Mouse (Mus musculus) 3T3-L1 (cell line): ENCODE measurements at regions not wholly inside any gene's neighbourhood (a gene's known extent, or its start where the extent isn't known, plus 50 kb on each side); places are given as distances from the start of the nearest gene placed in this dataset.
A peak's percentile ranks its signal among the peaks of the same experiment; 100 is the strongest.

Source experiments
- DNase-seq: peaks from one replicate; pipeline ENCODE4 v3.0.0-alpha.2; 2015; ENCODE audit warnings: low read depth, low spot score

DNA sequence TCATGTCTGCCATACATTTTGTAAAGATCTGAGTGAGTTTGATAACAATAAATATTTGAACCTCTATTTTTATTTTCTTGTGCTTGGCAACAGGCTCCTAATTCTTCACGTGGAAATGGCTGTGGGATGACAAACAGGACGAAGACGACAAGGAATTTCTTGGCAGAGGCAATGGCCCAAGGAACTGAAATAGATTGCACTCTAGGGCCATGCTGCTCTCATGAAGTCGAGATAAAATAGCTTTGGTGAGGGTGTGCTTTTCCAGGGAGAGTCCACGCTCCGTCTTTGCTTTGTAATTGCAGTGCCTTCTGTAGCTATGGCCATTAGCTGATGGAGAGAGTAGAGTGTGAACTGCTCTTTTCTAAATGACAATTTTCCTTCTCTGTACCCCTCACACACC lies 50.9 kb upstream of the 1810046K07Rik start:
- no peak for DNase-seq

DNA sequence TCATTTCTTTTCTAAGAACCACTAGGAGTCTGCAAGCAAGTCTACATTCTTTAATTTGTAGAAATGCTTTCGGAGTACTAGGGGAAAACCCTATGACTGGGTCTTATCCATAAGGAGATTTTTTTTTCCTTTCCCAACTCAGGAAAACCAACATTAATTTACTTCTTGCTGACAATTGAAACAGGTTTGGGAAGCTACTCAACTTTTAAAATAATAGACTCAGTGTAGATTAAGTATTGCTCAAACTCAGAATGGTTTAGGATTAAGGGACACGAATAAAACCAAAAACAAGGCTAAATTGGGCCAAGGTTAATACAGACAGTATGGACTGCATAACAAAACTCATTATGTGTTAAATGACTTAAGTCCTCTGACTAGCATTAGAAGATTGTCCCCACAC lies 65.2 kb upstream of the 1810046K07Rik start:
- peak; percentile 75 for DNase-seq

DNA sequence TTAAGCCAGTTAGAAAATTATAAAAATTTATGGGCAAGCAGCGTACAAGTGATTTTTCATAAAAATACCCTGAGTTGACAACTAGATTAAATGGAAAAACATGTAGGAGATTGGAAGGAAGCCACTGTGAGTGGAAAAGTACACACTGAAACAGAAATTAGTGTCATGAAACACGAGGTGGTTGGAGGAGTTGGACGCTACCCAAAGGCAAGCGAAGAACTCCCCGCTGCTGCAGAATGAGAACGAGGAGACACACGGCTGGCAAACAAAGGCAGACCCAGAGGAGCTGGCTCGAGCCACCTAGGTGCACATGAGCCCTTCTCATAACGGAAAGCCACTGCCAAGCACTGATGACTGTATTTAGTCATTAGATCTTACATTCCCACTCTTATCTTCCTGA lies 65.7 kb upstream of the 1810046K07Rik start:
- peak; percentile 92 for DNase-seq

DNA sequence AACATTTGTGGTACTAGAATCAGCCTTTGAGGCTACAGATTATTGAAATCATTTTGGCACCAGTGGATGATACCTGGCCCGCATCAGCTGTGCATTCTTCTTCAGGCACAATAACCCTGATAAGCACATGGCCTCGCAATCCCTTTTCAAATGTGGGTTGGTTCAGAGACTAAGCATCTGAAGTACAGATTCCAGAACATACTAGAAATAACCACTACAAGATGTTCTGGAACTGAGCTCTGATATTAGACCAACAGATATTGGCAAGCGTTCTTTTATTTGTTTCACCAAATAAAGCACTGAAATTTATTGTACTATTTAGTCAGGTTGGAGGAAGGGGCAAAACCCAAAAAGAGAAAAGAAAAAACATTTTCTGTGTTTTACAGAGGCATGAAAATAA lies 68.1 kb upstream of the 1810046K07Rik start:
- DNase-seq, result peak; percentile 46

DNA sequence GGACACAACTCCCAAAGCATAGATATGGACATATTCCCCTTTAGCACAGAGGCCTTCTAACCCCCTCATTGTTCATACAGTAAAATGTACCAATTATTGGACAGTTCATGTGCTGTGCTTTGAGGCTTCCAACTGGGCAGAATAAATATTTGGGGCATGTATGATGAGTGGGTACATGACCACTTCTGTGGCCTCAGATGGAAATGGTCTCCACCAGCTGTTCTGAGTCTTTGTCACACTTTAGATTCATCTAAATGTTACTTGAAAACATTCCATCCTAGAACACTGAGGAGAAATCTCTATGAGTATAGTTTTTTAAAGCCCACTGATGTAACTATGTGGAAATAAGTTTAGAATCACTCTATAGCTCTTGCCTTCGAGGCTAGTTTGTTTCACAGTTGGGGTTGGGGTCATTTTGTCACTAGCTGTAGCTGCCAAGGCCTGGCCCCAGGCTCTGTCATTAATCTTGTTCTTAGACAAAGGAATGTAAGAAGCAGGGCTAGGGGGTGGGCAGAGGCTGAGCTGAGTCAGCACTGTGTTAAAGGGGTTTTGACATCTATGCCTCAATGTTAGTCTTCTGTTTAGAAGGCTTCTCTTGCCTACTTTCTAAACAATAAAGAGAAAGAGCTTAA lies 69.0 kb upstream of the 1810046K07Rik start:
- peak; percentile 97 for DNase-seq

DNA sequence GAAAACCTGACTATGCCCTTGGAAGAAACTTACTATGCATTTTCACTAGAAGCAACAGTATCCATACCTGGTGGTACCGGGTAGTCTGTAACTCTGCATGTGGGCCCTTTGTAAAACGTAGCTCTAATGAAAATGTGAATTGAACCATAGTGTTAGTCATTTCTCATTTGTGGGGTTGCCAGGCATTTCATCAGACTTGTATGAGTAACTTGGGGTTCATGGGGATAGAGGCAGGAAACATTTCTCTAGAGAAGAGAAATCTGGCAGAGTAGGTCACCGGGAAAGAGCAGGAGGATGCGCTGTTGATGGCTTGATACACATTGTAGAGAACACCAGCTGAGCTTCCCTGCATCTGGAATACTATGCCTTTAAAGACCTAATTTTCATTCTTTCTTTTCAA lies 70.2 kb upstream of the 1810046K07Rik start:
- DNase-seq, result peak; percentile 89

DNA sequence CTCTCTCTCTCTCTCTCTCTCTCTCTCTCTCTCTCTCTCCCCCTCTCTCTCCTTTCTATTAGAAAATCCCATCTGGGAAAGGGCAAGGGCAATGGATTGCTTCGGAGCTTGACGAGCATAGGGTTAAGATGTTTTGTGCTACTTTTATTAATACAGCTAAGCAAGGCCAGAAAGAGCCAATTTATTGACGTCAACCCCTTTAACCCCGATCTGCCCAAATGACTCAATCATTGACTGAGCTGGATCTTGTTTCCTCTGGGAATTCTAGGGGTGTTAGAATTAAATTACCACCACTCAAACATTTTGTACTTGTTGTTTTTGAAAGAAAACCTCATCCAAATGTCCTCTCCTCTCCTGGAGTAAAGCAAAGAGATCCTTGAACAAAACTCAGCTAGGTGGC lies 70.6 kb upstream of the 1810046K07Rik start:
- DNase-seq, result peak; percentile 49

DNA sequence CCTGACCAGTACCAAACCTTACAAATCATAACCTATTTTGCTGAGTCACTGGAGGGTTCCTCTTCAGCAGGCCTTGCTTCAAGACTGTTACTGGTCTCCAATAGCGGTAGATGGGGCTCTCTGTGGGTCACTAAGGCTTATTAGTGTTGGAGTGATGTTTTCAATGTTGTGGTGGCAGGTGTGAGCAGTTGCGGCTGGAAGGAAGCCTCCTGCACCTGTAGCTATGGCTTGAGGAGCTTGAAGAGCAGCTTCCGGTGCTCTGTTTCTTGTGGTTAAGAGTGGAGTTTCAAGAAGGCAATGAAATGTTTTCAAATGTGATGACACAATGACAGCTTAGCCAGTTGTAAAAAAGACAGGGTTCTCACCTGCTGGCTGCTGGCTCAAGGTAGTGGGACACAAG lies 73.1 kb upstream of the 1810046K07Rik start:
- no peak for DNase-seq

DNA sequence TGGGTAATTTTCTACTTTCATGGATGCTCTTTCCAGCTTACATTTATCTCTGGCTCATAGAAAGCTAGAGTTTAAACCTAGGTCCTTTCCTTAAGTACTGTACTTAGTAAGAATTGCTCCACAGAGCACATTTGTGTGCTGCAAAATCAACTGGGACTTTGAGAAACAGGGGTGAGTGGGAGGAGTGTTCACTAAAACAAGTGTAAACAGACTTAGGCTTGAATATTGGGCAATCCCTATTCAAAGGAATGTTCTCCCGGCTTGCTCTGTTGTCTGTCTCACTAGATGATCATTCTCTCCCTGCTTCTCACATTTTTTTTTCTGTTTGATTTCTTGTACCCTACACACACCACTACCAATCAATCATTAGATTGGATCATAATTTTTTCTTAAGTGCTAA lies 79.3 kb upstream of the 1810046K07Rik start:
- DNase-seq, result peak; percentile 47

DNA sequence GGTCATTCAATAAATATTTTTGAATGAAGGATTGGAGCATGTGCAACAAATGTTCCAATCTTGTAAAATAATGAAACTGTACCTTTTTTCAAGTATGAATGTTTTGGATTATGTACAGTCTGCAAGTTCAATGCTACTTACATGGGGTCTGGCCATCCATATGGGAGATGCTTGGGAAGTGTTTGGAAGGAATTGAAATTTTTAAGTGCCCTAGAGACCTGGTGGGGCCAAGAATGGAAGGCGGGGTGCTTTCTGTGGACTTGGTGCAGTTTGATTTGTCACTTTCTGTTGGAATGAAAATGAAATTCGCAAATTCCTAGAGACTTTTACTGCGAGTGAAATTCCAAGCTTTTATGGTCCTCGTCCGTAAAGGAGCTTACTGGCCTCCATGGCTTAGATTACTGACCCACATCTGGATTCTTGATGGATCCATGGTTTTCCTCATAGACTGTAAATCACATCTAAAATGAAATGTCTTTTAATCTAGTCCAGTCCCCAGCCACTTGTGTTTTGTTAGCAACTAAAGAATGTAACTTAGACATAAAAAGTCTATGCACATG lies 90.3 kb upstream of the 1810046K07Rik start:
- no peak for DNase-seq

DNA sequence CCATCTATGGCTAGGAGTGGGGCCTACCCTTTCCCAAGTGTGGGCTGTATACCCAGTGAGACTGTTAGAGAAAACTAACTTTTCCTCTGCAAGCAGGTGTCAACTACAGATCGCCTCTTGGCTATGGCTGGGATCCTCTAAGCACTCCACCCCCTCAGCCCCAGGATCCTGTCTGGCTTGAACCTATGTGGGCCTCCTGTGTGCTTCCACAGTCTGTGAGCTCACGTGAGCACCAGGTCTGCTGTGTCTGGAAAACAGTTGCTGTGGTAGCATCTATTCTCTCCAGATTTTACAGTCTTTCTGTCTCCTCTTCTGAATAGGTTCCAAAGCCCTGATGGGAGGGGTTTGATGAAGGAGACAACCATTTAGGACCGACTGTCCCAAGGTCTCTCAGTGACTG lies 93.8 kb upstream of the 1810046K07Rik start:
- DNase-seq, result no peak

DNA sequence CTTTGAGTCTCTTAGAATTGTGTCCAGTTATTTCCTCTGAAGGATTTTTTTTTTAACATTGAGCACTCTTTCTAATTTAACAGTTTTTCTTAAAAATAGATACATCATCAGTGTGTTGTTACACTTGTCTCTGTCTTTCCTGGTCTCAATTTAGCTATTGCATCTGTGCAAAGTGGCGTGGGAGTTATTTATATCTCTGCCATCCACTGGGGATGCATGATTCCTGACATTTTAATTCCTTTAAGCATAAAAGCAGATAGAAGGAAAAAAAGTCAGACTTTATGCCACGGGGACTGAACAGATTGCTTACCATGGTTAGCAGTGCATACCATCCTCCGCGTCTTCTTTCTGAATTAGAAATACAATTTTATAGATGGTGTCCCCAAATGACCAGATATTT lies 94.6 kb upstream of the 1810046K07Rik start:
- DNase-seq, result no peak

DNA sequence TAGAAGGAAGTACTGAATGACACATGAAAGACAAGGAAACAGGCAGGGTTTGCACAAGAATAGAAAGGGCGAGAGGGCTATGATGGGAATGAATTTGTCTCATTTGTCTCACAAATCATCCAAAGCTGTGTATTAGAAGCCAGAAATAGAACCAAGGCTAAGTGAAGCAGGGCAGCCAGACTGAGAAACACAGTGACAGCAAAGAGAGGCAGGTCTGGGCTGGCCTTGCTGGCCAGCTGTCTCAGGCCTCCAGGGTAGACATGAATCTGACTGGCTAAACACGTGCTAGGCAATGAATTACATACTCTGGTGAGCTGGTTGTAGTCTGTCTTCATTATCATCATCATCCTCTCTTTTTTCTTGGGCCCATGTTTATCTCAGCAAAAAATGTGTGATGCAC lies 101.7 kb upstream of the 1810046K07Rik start:
- DNase-seq, result no peak

DNA sequence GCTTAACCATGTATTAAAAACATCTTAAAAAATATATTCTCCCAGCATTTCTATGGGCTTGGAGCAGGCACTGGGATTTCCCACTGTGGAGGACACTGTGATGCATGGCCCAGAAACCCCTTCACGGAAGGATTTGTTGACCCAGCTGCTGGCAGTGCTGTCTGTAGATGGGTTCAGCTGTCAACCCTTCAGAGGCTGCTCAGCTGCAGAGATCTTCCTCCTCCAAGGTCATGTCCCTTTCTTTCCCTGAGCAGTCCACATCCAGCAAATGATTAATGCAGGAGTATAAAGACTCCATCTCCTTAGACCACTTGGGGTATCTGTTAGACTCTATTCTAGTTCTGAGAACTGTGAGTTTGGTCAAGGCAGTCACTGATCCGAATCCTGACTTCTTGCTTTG lies 108.4 kb upstream of the 1810046K07Rik start:
- no peak for DNase-seq

DNA sequence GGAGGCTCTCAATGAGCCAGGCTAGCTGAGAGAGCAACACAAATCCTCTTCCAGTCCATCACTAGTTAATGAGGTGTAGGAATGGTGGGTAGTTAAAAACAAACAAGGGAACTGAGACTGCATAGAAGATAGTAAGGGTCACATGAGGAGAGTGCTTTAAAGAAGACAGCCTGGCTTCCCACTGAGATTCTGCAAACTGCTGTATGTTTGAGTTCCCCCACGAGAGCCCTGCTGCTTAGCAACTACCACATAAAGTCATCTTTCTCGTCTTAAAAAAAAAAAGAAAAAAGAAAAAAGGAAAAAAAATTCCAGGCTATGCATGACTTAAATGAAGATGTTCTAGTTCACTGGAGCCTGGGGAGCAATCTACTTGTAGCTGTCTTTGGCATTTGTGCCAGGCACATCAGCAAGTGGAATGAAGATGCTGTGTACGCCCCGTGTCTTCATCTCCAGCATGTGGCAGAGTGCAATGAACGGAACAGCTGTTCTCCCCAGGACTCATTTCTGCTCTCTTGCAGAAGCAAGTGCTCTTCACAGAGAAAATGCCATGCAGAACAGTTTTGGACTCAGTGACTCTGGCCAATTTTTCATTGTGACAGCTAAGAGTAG lies 113.2 kb upstream of the 1810046K07Rik start:
- DNase-seq, result no peak

DNA sequence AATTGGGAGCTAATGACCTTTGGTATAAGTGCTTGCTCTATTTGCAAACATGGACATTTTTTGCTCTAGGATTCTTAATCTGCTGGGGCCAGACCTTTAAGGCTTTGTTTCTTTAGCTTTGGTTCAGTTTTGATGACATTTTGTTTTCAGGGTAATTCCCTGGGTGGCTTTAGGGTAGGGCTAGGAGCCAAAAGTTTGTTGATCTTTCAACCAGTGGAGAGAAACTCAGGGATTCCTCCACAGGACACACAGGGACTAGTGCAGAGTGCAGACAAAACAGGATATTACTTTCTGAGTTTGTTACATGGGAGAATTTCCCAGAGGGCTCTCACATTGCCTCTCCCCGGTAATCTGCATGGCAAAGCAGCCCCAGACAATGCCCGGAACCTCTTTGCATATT lies 127.0 kb upstream of the 1810046K07Rik start:
- DNase-seq, result peak; percentile 38

DNA sequence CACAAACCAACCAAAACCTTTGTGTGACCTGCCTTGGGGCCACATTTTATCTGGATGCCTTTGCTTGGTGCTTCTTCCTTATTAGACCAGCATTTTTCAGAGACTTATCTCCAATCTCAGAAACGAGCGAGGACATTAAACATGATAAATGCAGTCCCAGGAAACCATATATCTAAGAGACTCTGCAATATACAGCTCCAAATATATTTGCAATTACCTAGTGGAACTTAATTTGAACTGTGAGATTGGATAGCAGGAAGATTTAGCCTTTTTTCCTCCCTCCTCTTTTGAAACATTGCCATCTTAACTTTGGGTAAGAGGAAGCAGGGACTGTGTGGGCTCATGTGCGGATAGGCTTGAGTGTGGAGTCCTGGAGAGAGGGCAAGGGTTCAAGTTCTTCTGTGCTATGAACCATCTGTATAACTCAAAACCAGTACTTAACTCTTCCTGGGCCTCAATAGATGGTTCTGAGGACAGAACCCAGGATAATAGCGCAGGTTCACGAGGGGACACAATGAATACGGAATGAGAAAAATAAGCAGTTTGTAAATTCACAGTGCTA lies 133.8 kb upstream of the 1810046K07Rik start:
- no peak for DNase-seq

DNA sequence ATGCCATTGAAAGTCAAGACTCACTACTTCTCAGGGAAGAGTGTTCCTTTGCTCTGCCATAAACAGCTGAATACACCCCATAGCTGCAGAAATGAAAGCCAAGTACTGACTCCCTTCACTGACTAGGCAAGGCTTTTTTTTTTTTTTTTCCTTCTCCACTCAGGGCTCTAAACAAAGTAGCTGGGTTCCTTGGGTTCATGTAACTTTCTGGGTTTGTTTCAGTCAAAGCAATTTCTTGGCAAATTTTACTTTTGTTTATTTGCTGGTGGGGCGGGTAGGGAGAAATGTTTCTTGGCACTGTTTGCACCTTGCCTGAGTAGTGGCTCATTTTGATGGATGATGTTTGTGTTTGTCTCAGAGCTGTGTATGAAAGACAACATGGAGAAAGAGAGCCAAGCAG lies 141.3 kb upstream of the 1810046K07Rik start:
- no peak for DNase-seq

DNA sequence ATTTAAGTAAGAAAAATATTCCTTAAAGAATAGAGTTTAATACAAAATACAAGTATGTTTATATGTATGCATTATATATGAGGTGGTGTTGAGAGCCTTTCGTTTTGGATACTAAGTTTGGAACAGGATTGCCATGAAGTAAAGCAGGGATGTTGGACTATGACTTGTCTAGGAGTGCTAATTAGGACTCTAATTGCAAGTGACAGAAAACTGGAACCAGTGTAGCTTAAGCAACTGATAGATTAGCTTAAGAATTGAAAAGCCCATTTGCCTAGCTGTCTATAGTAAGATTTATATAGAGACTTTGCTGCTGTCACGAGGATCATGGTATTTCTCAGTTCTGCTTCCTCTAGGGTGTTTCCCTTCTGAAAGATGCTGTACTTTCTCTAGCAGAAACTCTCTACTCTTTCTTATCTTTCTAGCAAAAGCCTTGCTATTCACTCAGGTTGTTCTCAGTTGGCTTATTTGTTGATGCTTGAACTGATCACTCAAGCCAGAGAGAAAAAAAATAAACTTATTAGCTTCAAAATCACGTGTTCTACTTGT lies 147.9 kb upstream of the 1810046K07Rik start:
- DNase-seq, result no peak

DNA sequence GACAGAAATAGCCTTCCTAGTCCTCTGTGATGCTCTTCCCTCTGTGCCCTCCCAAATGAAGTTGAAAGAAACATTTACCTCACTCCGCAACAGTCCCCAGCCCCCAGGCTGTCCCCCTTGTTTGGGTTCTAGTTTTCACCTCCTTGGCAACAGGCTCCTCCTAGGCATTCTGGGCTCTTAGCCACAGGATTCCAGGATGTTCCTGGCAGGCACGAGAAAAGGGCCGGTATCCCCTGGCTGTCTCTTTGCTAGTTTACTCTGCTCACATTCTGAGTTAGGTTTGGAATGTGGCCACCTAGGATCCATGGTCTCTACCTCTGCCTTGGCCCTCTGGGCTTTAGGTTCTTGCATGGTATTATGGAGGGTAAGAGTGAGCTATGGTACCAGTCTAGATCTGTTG lies 159.1 kb upstream of the 1810046K07Rik start:
- DNase-seq, result peak; percentile 44

DNA sequence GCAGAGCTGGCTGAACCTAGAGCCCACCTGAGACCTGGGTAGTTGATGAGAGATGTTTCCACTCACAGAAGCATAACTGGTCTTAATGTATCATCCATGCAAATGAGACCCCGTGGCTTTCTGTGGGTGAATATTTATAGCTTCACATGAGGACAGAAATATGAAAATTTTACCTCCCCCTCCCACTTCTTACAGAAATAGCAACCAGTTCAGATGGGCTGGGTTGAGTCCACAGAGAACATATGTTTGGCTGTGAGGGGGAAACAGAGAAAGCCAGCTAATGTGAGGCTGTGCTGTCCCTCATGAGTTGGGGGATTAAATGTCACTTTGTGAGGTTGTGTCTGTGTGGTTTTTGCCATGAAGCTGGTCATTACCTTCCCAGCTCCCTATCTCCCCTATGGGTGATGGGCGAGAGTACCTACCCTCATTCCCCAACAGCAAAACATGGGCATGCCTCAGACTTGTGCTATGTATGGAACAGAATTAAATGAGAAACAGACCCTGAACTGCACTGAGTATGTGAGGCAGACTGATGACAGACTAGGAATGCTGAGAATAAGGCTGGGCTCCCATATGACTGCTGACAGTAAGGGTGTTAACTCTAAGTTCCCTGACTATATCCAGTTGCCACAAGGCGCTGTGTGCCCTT lies 178.7 kb upstream of the 1810046K07Rik start:
- peak; percentile 25 for DNase-seq

DNA sequence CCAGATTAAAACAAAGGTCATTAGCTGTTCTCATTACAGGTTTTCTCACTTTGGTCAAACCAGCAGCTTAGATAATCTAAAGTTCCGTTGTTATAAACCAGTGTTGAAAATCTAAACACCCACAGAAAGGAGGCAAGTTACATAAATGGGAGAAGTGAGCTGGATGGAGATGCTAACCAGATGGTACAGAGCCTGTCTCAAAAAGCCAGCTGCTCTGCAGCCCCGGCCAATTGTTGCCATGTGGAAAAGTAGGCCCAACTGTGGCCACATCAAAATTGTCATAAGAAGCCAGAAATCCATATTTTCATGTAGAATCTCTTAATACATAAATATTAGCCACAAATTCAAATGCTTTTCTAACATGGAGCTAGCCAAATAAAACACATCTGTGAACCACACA lies 188.9 kb upstream of the 1810046K07Rik start:
- no peak for DNase-seq
